Mouse (Mus musculus): ENCODE results near the gene Lpin2. TPM values are rescaled to one million over a fixed set of nuclear protein-coding genes. Genes with fewer than 3 reads are reported as not detected.
A peak's percentile ranks its signal among the peaks of the same experiment; 100 is the strongest.

Gene Lpin2
- polyA plus RNA-seq, 1 experiment from 2014 or later, result 42.3 TPM

GRCm38 (mm10) chr17:71216263-71216662, 33.9 kb downstream of the Lpin2 start:
- H3K4me2 ChIP-seq, result peak overlapping the region; percentile 33
- no peaks in the 10 kb centered on the region for H3K27me3 ChIP-seq
- WGBS (ENCODE audit: insufficient replicate concordance), result 75% methylated on average over 2 of the region's 2 CpGs
- no peak for ATAC-seq (ENCODE audit: insufficient read depth)
- H3K4me3 ChIP-seq (replicated peaks), result 0 out of 2 replicates have a peak overlapping the region, but pooled peaks have one; percentile 1
- H3K27ac ChIP-seq (replicated peaks), result 0 out of 2 replicates have a peak overlapping the region, but pooled peaks have one; percentile 1
- H3K9ac ChIP-seq, result no peak overlapping the region
- no peaks in the 10 kb centered on the region for H3K9me3 ChIP-seq (replicated peaks)
- peaks cover 51% of the 10 kb centered on the region for H3K36me3 ChIP-seq (replicated peaks)
- peaks cover 64% of the 10 kb centered on the region for H3K4me1 ChIP-seq (replicated peaks)

DNA sequence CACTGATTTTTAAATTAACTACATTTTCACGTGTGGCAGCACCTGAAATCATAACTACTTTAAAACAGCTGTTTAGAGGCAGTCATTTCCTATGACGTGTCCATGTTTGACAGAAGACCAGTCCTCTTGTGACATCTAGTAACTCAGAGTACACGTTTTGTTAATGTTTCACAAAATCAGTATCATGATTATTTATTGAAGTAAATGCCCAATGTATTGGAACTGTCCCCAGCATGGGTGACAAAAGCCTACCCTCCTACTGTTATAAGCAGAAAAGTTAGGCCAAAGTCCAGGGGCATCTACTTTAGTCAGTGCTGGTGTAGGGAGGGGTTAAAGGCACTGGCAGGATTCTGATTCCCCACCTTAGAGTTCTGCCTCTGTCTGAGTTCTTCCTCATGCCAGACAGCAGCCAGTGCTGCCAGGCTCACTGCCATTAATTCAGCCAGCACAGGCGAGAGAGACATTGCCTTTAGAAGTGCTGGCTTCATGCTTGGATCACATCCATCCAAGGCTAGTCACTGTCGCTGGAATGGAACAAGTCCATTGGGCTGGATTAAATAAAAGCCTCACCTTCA, 34.8 kb downstream of the Lpin2 start:
- H3K27ac ChIP-seq (replicated peaks), result no peak overlapping the region
- WGBS (ENCODE audit: insufficient replicate concordance), result 78% methylated on average over 5 of the region's 5 CpGs
- peaks cover 58% of the 10 kb centered on the region for H3K36me3 ChIP-seq (replicated peaks)

GRCm38 (mm10) chr17:71221383-71221782, 39.0 kb downstream of the Lpin2 start:
- ATAC-seq (ENCODE audit: insufficient read depth), result no peak
- Histone ChIP-seq H3K4me1 (replicated peaks) (peaks cover 50% of the 10 kb centered on the region), H3K27me3 (no peaks in the 10 kb centered on the region), H3K4me2 (no peak overlapping the region), H3K9me3 (replicated peaks) (no peaks in the 10 kb centered on the region), H3K36me3 (replicated peaks) (peaks cover 80% of the 10 kb centered on the region), H3K4me3 (replicated peaks) (no peak overlapping the region), H3K27ac (replicated peaks) (no peak overlapping the region), H3K9ac (no peak overlapping the region)
- WGBS (ENCODE audit: insufficient replicate concordance), result 80% methylated on average over 3 of the region's 3 CpGs

More for the DNA sequence above, 34.8 kb downstream of the Lpin2 start:
- peaks cover 61% of the 10 kb centered on the region for H3K4me1 ChIP-seq (replicated peaks)
- H3K4me2 ChIP-seq, result no peak overlapping the region
- H3K9me3 ChIP-seq (replicated peaks), result no peaks in the 10 kb centered on the region
- H3K4me3 ChIP-seq (replicated peaks), result no peak overlapping the region
- H3K9ac ChIP-seq, result no peak overlapping the region
- ATAC-seq (ENCODE audit: insufficient read depth), result no peak
- H3K27me3 ChIP-seq, result no peaks in the 10 kb centered on the region

DNA sequence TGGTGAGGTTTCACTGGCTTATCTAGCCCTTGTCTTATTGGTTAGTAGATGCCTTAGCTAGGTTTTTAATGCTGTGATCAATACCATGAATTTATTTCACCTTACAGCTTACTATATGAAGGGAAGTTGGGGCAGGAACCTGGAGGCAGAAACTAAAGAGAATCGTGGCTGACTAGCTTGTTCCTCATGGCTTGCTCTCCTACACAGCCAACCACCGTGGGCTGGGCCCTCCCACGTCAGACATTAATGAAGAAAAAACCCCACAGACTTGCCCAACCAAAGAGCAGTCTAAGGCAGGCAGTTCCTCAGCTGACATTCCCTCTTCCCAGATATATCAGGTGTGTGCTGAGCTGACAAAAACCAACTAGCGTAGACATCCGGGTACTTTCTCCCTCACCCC, 41.3 kb downstream of the Lpin2 start:
- H3K9me3 ChIP-seq (replicated peaks), result no peaks in the 10 kb centered on the region
- H3K9ac ChIP-seq, result no peak overlapping the region
- peaks cover 77% of the 10 kb centered on the region for H3K36me3 ChIP-seq (replicated peaks)
- WGBS (ENCODE audit: insufficient replicate concordance), result 57% methylated on average over 5 of the region's 5 CpGs
- no peak overlapping the region for H3K4me2 ChIP-seq
- H3K4me1 ChIP-seq (replicated peaks), result peaks cover 39% of the 10 kb centered on the region
- H3K27me3 ChIP-seq, result no peaks in the 10 kb centered on the region
- no peak for ATAC-seq (ENCODE audit: insufficient read depth)
- peak overlapping the region; percentile 35; the same call in 1 of the 2 replicates for H3K27ac ChIP-seq (replicated peaks)
- no peak overlapping the region for H3K4me3 ChIP-seq (replicated peaks)

DNA sequence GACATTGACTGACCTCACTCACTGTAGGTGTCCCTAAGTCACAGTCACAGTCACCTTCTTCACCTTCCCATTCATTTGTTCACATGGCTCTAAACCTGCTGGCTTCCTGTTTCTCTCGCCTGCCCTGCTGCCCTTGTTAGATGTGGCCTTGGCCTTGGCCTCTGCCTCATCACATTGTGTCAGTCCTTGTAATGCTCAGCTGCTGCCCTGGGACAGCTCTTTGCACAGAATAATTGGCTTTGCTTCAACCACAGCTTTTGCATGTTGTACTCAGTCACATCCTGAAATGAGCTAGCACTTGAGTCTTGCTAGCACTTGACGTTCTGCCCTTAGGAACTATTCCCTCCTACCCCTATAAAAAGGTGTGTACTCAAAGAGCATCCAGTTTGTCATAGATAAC, 42.2 kb downstream of the Lpin2 start:
- Histone ChIP-seq H3K4me2 (no peak overlapping the region), H3K36me3 (replicated peaks) (peaks cover 80% of the 10 kb centered on the region), H3K9ac (no peak overlapping the region), H3K27me3 (no peaks in the 10 kb centered on the region), H3K4me3 (replicated peaks) (no peak overlapping the region), H3K27ac (replicated peaks) (peak overlapping the region; percentile 56), H3K9me3 (replicated peaks) (no peaks in the 10 kb centered on the region), H3K4me1 (replicated peaks) (peaks cover 39% of the 10 kb centered on the region)
- ATAC-seq (ENCODE audit: insufficient read depth), result no peak
- WGBS (ENCODE audit: insufficient replicate concordance), result 70% methylated on average over 2 of the region's 2 CpGs

DNA sequence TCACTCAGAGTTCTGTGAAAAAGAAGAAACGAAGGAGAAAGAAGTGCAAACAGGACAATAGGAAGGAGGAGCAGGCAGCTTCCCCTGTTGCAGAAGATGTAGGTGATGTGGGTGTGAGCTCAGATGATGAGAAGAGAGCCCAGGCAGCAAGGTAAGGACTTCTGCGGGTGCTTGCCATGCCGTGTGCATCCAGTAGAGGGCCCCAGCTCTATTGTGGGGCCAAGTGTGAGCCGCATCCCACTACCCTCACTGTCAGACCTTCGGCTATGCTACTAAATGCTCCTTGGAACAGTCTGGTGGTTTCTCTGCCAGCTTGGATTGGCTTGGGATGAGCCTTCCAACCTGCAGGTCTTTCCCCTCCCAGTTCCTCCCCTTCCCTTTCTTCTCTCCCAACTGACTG, 42.7 kb downstream of the Lpin2 start:
- Histone ChIP-seq H3K27me3 (no peaks in the 10 kb centered on the region), H3K9me3 (replicated peaks) (no peaks in the 10 kb centered on the region), H3K4me1 (replicated peaks) (peaks cover 41% of the 10 kb centered on the region), H3K4me2 (no peak overlapping the region), H3K36me3 (replicated peaks) (peaks cover 82% of the 10 kb centered on the region), H3K27ac (replicated peaks) (no peak overlapping the region; the same call in 1 of the 2 replicates), H3K9ac (no peak overlapping the region), H3K4me3 (replicated peaks) (no peak overlapping the region)
- WGBS (ENCODE audit: insufficient replicate concordance), result 44% methylated on average over 5 of the region's 5 CpGs
- ATAC-seq (ENCODE audit: insufficient read depth), result no peak

GRCm38 (mm10) chr17:71227128-71227895, 45.0 kb downstream of the Lpin2 start:
- Histone ChIP-seq H3K4me2 (no peak overlapping the region), H3K36me3 (replicated peaks) (peaks cover 84% of the 10 kb centered on the region), H3K4me3 (replicated peaks) (no peak overlapping the region), H3K9ac (no peak overlapping the region), H3K27ac (replicated peaks) (no peak overlapping the region), H3K9me3 (replicated peaks) (no peaks in the 10 kb centered on the region), H3K27me3 (no peaks in the 10 kb centered on the region), H3K4me1 (replicated peaks) (peaks cover 40% of the 10 kb centered on the region)
- ATAC-seq (ENCODE audit: insufficient read depth), result no peak
- 75% methylated on average over 9 of the region's 9 CpGs for WGBS (ENCODE audit: insufficient replicate concordance)

DNA sequence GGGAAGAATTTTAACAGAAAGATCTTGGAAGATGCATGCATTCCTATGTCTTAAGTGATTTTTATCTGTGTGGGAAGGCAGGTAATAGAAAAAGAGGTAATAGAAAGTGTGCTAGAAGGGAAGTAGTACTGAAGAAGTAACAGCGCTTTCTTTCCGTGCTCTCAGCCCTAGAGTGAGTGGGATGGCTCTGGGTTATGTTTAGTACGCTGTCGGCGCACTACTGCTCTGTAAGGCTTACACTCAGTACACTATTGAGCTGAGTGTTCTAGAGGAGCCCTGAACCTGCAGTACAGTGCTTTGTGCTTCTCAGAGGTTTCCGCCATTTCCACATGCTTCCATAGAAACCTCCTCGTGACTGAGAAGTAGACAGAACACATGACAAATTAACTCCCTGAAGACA, 46.3 kb downstream of the Lpin2 start:
- Histone ChIP-seq H3K9me3 (replicated peaks) (no peaks in the 10 kb centered on the region), H3K4me3 (replicated peaks) (no peak overlapping the region), H3K27me3 (no peaks in the 10 kb centered on the region), H3K36me3 (replicated peaks) (peaks cover 86% of the 10 kb centered on the region), H3K9ac (no peak overlapping the region), H3K4me2 (no peak overlapping the region), H3K4me1 (replicated peaks) (peaks cover 35% of the 10 kb centered on the region), H3K27ac (replicated peaks) (no peak overlapping the region; the same call in 1 of the 2 replicates)
- WGBS (ENCODE audit: insufficient replicate concordance), result 88% methylated on average over 7 of the region's 7 CpGs
- ATAC-seq (ENCODE audit: insufficient read depth), result no peak

GRCm38 (mm10) chr17:71230108-71230709, 47.8 kb downstream of the Lpin2 start:
- H3K27me3 ChIP-seq, result no peaks in the 10 kb centered on the region
- no peak for ATAC-seq (ENCODE audit: insufficient read depth)
- peaks cover 34% of the 10 kb centered on the region for H3K4me1 ChIP-seq (replicated peaks)
- no peaks in the 10 kb centered on the region for H3K9me3 ChIP-seq (replicated peaks)
- 79% methylated on average over 9 of the region's 9 CpGs for WGBS (ENCODE audit: insufficient replicate concordance)
- no peak overlapping the region for H3K4me3 ChIP-seq (replicated peaks)
- peaks cover 82% of the 10 kb centered on the region for H3K36me3 ChIP-seq (replicated peaks)
- H3K4me2 ChIP-seq, result no peak overlapping the region
- peak overlapping the region; percentile 38; the same call in 1 of the 2 replicates for H3K27ac ChIP-seq (replicated peaks)
- no peak overlapping the region for H3K9ac ChIP-seq

DNA sequence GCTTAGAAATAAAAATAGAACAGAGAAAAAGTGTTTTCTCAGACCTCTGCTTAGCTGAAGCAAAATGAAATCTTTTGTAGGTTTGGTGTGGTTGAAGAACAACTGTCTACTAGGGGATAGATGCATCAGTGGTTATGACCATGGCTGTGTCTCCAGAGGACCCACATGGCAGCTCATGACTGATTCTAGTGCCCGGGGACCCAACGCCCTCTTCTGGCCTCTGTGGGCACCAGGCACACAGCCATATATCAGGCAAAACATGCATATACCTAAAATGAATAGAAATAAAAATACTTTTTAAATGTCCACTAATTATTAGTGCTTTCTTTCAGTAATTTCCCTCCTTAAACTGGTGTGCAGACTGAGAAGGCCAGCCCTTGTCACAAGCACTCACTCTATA, 49.6 kb downstream of the Lpin2 start:
- Histone ChIP-seq H3K27ac (replicated peaks) (peak overlapping the region; percentile 58), H3K4me1 (replicated peaks) (peaks cover 49% of the 10 kb centered on the region), H3K9ac (no peak overlapping the region), H3K9me3 (replicated peaks) (no peaks in the 10 kb centered on the region), H3K4me2 (no peak overlapping the region), H3K36me3 (replicated peaks) (peaks cover 81% of the 10 kb centered on the region), H3K4me3 (replicated peaks) (no peak overlapping the region), H3K27me3 (no peaks in the 10 kb centered on the region)
- no peak for ATAC-seq (ENCODE audit: insufficient read depth)
- WGBS (ENCODE audit: insufficient replicate concordance), result 71% methylated on average over 2 of the region's 2 CpGs

- Histone ChIP-seq H3K4me1 (replicated peaks) (peaks cover 61% of the 10 kb centered on the region), H3K36me3 (replicated peaks) (peaks cover 83% of the 10 kb centered on the region), H3K9me3 (replicated peaks) (no peaks in the 10 kb centered on the region), H3K9ac (no peak overlapping the region), H3K27ac (replicated peaks) (peak overlapping the region; percentile 76), H3K4me2 (no peak overlapping the region), H3K4me3 (replicated peaks) (no peak overlapping the region), H3K27me3 (no peaks in the 10 kb centered on the region)
- 90% methylated on average over 4 of the region's 4 CpGs for WGBS (ENCODE audit: insufficient replicate concordance)
- ATAC-seq (ENCODE audit: insufficient read depth), result no peak
Observed at GRCm38 (mm10) chr17:71233210-71233609, 50.9 kb downstream of the Lpin2 start.

All from liver, embryonic 15.5 days (tissue).